9 mouse cellular contexts compared by ENCODE assay signal in the genomic region with DNA sequence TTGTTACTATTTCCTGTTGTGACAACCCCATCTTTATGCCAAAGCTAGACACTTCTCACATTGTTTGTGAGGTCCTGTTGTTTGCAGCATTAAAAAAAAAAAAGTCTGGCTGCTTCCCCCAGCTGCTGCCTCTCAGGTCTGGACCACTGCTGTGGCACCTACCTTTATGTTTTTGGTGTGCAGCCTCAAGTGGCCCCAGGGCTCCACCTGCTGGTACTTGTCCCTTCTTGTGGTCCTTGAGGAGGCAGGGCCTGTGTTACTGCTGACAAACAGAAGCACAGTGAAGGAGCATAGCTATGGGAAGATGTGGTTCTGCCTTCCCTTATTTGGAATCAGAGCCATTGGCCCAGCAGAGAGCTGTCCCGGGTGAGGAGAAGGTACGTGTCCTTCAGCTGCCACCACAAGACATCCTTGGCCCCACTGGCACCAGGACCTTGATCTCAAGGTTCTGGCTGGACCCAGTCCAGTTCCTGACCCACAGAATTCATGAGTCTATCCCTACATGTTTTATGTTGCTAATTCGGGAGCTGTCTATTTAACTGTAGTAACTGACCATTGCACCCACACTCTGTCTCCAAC. TPM values are rescaled to one million over a fixed set of nuclear protein-coding genes. Genes with fewer than 3 reads are reported as not detected.
DNase-seq lines count a peak whose midpoint lies in the region; ATAC-seq and TF ChIP-seq lines count a peak whose summit lies in the region.
"Had no signal": no experiment of that assay in that cellular context is flagged by ENCODE, and none has a peak within 500 bp of the region (broad histone marks: within the 10 kb centered on the region; RNA-seq: fewer than 3 reads in every experiment).

No protein-coding gene starts in this region.

- TF ChIP-seq EP300 in liver, embryonic 14.5 days (IDR thresholded peaks at IDR 0.05; ENCODE audit: low read depth), result no peak

- peaks cover 14% of the 10 kb centered on the region for H3K4me1 ChIP-seq in heart, embryonic 10.5 days
- no peaks in the 10 kb centered on the region for H3K4me1 ChIP-seq in cortical plate, adult 2 months (ENCODE audit: control insufficient read depth, insufficient read depth, low read length)
- H3K4me1 ChIP-seq in liver, embryonic 14.5 days (replicated peaks; ENCODE audit: control insufficient read depth in 2 of 2, insufficient read depth in 2 of 2, low read length in 1 of 2), result peaks cover 0 to 7% of the 10 kb centered on the region in 2 experiments; a peak in 2 of 4 replicates

- H3K36me3 ChIP-seq in heart, embryonic 10.5 days, result no peaks in the 10 kb centered on the region
- H3K36me3 ChIP-seq in liver, embryonic 14.5 days (replicated peaks; ENCODE audit: control insufficient read depth, insufficient read depth, low read depth), result no peaks in the 10 kb centered on the region
- H3K36me3 ChIP-seq: neural tube, embryonic 12.5 days had no signal

- H3K9me3 ChIP-seq in heart, embryonic 10.5 days, result no peaks in the 10 kb centered on the region
- H3K9me3 ChIP-seq in liver, embryonic 14.5 days (ENCODE audit: control insufficient read depth, low read length), result no peaks in the 10 kb centered on the region
- H3K9me3 ChIP-seq: neural tube, embryonic 12.5 days had no signal

- no peak overlapping the region for H3K9ac ChIP-seq in liver, embryonic 14.5 days (replicated peaks)
- H3K9ac ChIP-seq: neural tube, embryonic 12.5 days had no signal

- no peak overlapping the region for H3K4me3 ChIP-seq in heart, embryonic 10.5 days
- no peak overlapping the region for H3K4me3 ChIP-seq in cortical plate, adult 2 months (ENCODE audit: insufficient read depth, low read length)
- no peak overlapping the region for H3K4me3 ChIP-seq in liver, embryonic 14.5 days (ENCODE audit: insufficient read depth in 1 of 2, low read depth in 2 of 2, low read length in 2 of 2)
- H3K4me3 ChIP-seq: neural tube, embryonic 12.5 days had no signal

- WGBS in heart, embryonic 10.5 days, result 52% methylated on average over 3 of the region's 3 CpGs
- 35% methylated on average over 3 of the region's 3 CpGs for WGBS in liver, embryonic 14.5 days (ENCODE audit: insufficient replicate concordance)

- peaks cover 41% of the 10 kb centered on the region for H3K27me3 ChIP-seq in heart, embryonic 10.5 days (ENCODE audit: insufficient read depth, poor library complexity, severe bottlenecking)
- H3K27me3 ChIP-seq in liver, embryonic 14.5 days (ENCODE audit: control insufficient read depth, insufficient read depth, low read length), result no peaks in the 10 kb centered on the region; the same call in 1 of the 2 replicates
- H3K27me3 ChIP-seq: neural tube, embryonic 12.5 days had no signal

- ATAC-seq in liver, embryonic 14.5 days (ENCODE audit: insufficient read depth), result no peak

- DNase-seq in heart, adult 8-10 months (ENCODE audit: low spot score), result peak; percentile 26
- no peak for DNase-seq in heart, embryonic 10.5 days (ENCODE audit: low spot score)
- DNase-seq in urinary bladder, postnatal 36 days (ENCODE audit: low spot score in 2 of 2), result peak; percentile 48 to 59
- DNase-seq in urinary bladder, postnatal 4 days (ENCODE audit: low spot score in 2 of 2), result no peak
- DNase-seq in liver, embryonic 14.5 days (ENCODE audit: low read depth in 3 of 3, low spot score in 3 of 3), result no peak
- DNase-seq in spleen, adult 12 weeks (ENCODE audit: low spot score), result peak; percentile 55
- no peak for DNase-seq in gastrocnemius, postnatal 4 days (ENCODE audit: low spot score in 2 of 2)

- TF ChIP-seq CTCF in cortical plate, adult 2 months (IDR thresholded peaks at IDR 0.05; ENCODE audit: extremely low read depth, insufficient read depth, low read length), result peak; percentile 69
- peak; percentile 81 for TF ChIP-seq CTCF in liver, embryonic 14.5 days (IDR thresholded peaks at IDR 0.05; ENCODE audit: low read depth)

- no peak overlapping the region for H3K27ac ChIP-seq in heart, embryonic 10.5 days
- no peak overlapping the region for H3K27ac ChIP-seq in cortical plate, adult 2 months (ENCODE audit: insufficient read depth, low read length)
- no peak overlapping the region for H3K27ac ChIP-seq in liver, embryonic 14.5 days
- H3K27ac ChIP-seq: neural tube, embryonic 12.5 days had no signal

- no peak overlapping the region for H3K4me2 ChIP-seq in liver, embryonic 14.5 days (ENCODE audit: low read depth)
- H3K4me2 ChIP-seq: neural tube, embryonic 12.5 days had no signal

- TF ChIP-seq POLR2A in cortical plate, adult 2 months (IDR thresholded peaks at IDR 0.05; ENCODE audit: extremely low read depth, insufficient read depth, low read length), result no peak

RNA-seq across cellular contexts. Expression of a gene that starts 6.2 kb away (rescaled TPM):
- 1 to 10 TPM in 1 of 4 experiments, under 1 TPM in 3; 0.14 to 1.5 (median 0.68) TPM for total RNA-seq in heart, adult 8-10 months (2022)
- polyA plus RNA-seq in heart, embryonic 10.5 days (2016; fragmentation: Nextera tagmentation; extraction: Ambion mirVana), result 2.0 and 3.1 TPM in 2 replicates
- polyA plus RNA-seq in cortical plate, adult 2 months (2012; rRNA removed), result 218 and 247 TPM in 2 replicates
- polyA plus RNA-seq in liver, embryonic 14.5 days (2012; rRNA removed), result 24.1 and 24.6 TPM in 2 replicates
- 14.7 and 18.6 TPM in 2 replicates for polyA plus RNA-seq in liver, embryonic 14.5 days (2014; fragmentation: Nextera tagmentation; extraction: Ambion mirVana)
- total RNA-seq in gastrocnemius, postnatal 4 days (2021), result 1 to 10 TPM in 1 of 2 experiments, under 1 TPM in 1; 0.61 to 1.5 TPM

RNA-seq across cellular contexts. Expression of a gene that starts 30.2 kb away (rescaled TPM):
- total RNA-seq in heart, adult 8-10 months (2022), result 1 to 10 TPM; 4.0 to 6.9 (median 5.3) TPM
- 1.6 and 2.9 TPM in 2 replicates for polyA plus RNA-seq in heart, embryonic 10.5 days (2016; fragmentation: Nextera tagmentation; extraction: Ambion mirVana)
- 0.74 and 0.86 TPM in 2 replicates for polyA plus RNA-seq in cortical plate, adult 2 months (2012; rRNA removed)
- polyA plus RNA-seq in liver, embryonic 14.5 days (2012; rRNA removed), result 2.2 and 2.5 TPM in 2 replicates
- 1.8 and 2.0 TPM in 2 replicates for polyA plus RNA-seq in liver, embryonic 14.5 days (2014; fragmentation: Nextera tagmentation; extraction: Ambion mirVana)
- 1 to 10 TPM; 4.1 to 4.5 TPM for total RNA-seq in gastrocnemius, postnatal 4 days (2021)

RNA-seq across cellular contexts. Expression of a gene that starts 42.7 kb away (rescaled TPM):
- 1 to 10 TPM; 2.2 to 4.6 (median 2.5) TPM for total RNA-seq in heart, adult 8-10 months (2022)
- 0.99 and 1.5 TPM in 2 replicates for polyA plus RNA-seq in heart, embryonic 10.5 days (2016; fragmentation: Nextera tagmentation; extraction: Ambion mirVana)
- 1.4 and 1.6 TPM in 2 replicates for polyA plus RNA-seq in cortical plate, adult 2 months (2012; rRNA removed)
- 0.48 and 0.73 TPM in 2 replicates for polyA plus RNA-seq in liver, embryonic 14.5 days (2012; rRNA removed)
- polyA plus RNA-seq in liver, embryonic 14.5 days (2014; fragmentation: Nextera tagmentation; extraction: Ambion mirVana), result 1.2 and 1.5 TPM in 2 replicates
- 1 to 10 TPM; 2.6 to 3.4 TPM for total RNA-seq in gastrocnemius, postnatal 4 days (2021)
- polyA plus RNA-seq: neural tube, embryonic 12.5 days had no signal

RNA-seq across cellular contexts. Expression of a gene that starts 55.6 kb away (rescaled TPM):
- 10 to 100 TPM in 1 of 4 experiments, 1 to 10 TPM in 3; 6.4 to 10.3 (median 7.6) TPM for total RNA-seq in heart, adult 8-10 months (2022)
- 6.7 and 9.7 TPM in 2 replicates for polyA plus RNA-seq in heart, embryonic 10.5 days (2016; fragmentation: Nextera tagmentation; extraction: Ambion mirVana)
- 6.0 and 6.1 TPM in 2 replicates for polyA plus RNA-seq in cortical plate, adult 2 months (2012; rRNA removed)
- 3.8 and 4.0 TPM in 2 replicates for polyA plus RNA-seq in liver, embryonic 14.5 days (2012; rRNA removed)
- polyA plus RNA-seq in liver, embryonic 14.5 days (2014; fragmentation: Nextera tagmentation; extraction: Ambion mirVana), result 3.0 and 3.1 TPM in 2 replicates
- total RNA-seq in gastrocnemius, postnatal 4 days (2021), result 1 to 10 TPM; 5.0 to 6.5 TPM

Comparison
In these comparisons a context has a peak if more than half of its experiments do, and no peak if none do; other contexts are left out.
1. DNase-seq: peak in heart, adult 8-10 months (single experiment), urinary bladder, postnatal 36 days (2 of 2) and spleen, adult 12 weeks (single experiment); none in heart, embryonic 10.5 days (single experiment), urinary bladder, postnatal 4 days (0 of 2), liver, embryonic 14.5 days (0 of 3) and gastrocnemius, postnatal 4 days (0 of 2).